Mouse (Mus musculus): ENCODE data around the gene Rasl11a. TPM values are rescaled to one million over a fixed set of nuclear protein-coding genes. Genes with fewer than 3 reads are reported as not detected.
A peak's percentile ranks its signal among the peaks of the same experiment; 100 is the strongest.

Gene Rasl11a
- polyA plus RNA-seq, 1 experiment from 2014 or later = 8.1 TPM

DNA sequence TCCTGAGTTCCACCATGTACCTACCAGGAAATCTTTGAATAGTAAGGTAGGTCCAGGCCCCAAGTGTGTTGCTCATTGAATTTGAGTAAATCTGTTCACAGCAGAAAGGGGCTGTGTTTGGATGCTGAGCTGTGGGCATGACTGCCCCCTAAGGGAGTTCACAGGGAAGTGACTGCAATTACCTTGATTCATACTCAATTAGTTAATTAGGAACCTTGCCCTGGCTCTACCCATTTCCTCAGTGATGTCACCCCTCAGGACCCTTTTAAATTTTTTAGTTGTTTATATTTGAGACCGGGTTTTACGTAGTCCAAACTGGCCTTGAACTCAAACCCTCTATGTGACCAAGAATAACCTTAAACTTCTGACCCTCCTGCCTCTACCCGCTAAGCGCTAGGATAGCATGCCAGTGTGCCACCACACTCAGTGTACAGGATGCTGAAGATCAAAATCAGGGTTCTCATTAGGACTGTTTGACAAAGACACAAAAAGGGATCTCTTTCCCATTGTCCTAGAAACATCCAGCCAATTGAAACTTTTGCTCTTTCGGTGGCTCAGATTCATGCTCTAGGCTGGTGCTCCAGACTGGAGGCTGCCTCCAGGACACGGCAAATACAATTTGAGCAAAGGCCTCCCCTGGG is 450 bp upstream of the Rasl11a start:
- Histone ChIP-seq H3K9ac (peak overlapping the region; percentile 82), H3K27ac (replicated peaks) (peak overlapping the region; percentile 37; the same call in 1 of the 2 replicates), H3K4me2 (peak overlapping the region; percentile 98), H3K4me1 (peaks cover 18% of the 10 kb centered on the region), H3K36me3 (0 out of 2 replicates have a peak, but pooled peaks cover 5% of the 10 kb centered on the region), H3K9me3 (no peaks in the 10 kb centered on the region), H3K4me3 (peak overlapping the region; percentile 68), H3K27me3 (replicated peaks) (peaks cover 7% of the 10 kb centered on the region; the same call in 1 of the 2 replicates)
- ATAC-seq (ENCODE audit: extremely low read depth, insufficient number of reproducible peaks, low FRiP score, low TSS enrichment) = no peak
- WGBS = 13% methylated on average over 6 of the region's 6 CpGs

DNA sequence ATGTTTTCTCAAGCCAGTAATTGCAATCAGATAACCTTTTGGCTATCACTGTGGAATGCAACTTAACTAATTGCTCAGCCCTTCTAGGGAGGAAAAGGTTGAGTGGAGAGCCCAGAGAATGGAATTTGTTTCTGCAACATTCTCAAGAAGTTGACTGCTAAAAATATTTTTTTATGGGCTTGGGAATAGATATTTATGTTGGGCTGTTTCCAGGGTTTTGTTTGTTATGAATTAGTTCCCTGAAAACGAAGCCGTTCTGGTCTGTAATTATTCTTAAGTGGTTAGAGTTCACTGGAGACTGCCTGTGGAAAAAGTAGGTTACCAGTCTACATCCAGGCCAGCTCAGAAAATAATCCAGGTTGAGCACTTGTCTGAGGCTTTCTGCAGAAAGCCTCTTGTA is 1.6 kb downstream of the Rasl11a start:
- peak overlapping the region; percentile 98 for H3K4me2 ChIP-seq
- 43% methylated on average over 2 of the region's 2 CpGs for WGBS
- peak overlapping the region; percentile 54; the same call in 1 of the 2 replicates for H3K9ac ChIP-seq
- peaks cover 7% of the 10 kb centered on the region; the same call in 1 of the 2 replicates for H3K27me3 ChIP-seq (replicated peaks)
- H3K4me3 ChIP-seq = peak overlapping the region; percentile 68
- H3K9me3 ChIP-seq = no peaks in the 10 kb centered on the region
- no peaks in the 10 kb centered on the region for H3K36me3 ChIP-seq
- 0 out of 2 replicates have a peak overlapping the region, but pooled peaks have one; percentile 9 for H3K27ac ChIP-seq (replicated peaks)
- H3K4me1 ChIP-seq = peaks cover 18% of the 10 kb centered on the region; the same call in 1 of the 2 replicates
- ATAC-seq (ENCODE audit: extremely low read depth, insufficient number of reproducible peaks, low FRiP score, low TSS enrichment) = no peak

DNA sequence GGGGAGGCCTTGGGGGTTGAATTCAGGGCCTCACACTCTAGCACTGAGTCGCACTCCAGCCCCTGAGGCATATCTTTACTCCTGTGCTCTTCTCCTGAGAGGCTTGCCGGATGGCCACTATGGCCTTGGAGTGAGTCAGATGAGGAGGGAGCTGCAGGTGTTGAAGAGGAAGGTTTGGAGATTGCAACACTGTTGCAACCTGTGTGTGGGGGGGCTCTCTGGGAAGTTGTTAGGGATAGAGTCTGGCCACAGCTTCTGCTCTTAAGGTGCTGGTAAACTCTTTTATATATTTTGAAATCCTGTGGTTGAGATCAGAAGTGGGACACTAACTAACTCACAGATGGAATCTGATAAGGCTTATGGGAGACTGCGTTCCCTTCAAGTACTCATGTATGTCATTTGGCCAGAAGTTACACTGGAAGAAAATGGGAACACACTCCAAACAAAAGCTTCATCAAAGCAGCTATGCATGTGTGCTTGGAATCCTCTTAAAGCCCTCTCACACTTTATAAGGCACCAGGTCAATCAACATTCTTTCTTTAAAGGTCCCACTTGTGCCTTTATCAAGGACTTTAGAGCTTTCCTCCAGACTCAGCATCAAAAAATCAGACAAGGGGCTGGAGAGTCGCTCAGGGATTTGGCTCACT is 4.2 kb downstream of the Rasl11a start:
- H3K4me1 ChIP-seq = peaks cover 18% of the 10 kb centered on the region; the same call in 1 of the 2 replicates
- no peak overlapping the region for H3K4me2 ChIP-seq
- no peaks in the 10 kb centered on the region for H3K9me3 ChIP-seq
- ATAC-seq (ENCODE audit: extremely low read depth, insufficient number of reproducible peaks, low FRiP score, low TSS enrichment) = no peak
- 83% methylated on average over 4 of the region's 4 CpGs for WGBS
- H3K9ac ChIP-seq = no peak overlapping the region
- H3K27me3 ChIP-seq (replicated peaks) = peaks cover 7% of the 10 kb centered on the region; the same call in 1 of the 2 replicates
- no peak overlapping the region for H3K4me3 ChIP-seq
- no peaks in the 10 kb centered on the region for H3K36me3 ChIP-seq
- no peak overlapping the region for H3K27ac ChIP-seq (replicated peaks)

DNA sequence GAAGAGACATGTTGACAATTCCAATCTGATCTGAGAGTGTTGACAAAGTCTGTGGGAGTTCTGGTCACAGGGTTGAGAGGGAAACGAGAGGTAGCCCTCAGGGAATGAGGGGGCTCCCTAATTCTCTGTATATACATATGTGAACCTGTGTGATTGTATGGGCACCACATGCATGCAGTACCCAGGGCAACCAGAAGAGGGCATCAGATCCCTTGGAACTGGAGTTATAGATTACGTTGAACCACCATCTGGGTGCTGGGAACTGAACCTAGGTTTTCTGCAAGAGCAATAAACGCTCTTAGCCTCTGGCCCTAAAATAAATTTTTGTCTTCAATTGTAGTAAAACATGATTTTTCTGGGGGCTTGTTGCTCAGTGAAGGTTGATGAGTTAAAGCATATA is 11.2 kb downstream of the Rasl11a start:
- H3K36me3 ChIP-seq = no peaks in the 10 kb centered on the region
- no peak for ATAC-seq (ENCODE audit: extremely low read depth, insufficient number of reproducible peaks, low FRiP score, low TSS enrichment)
- no peaks in the 10 kb centered on the region for H3K9me3 ChIP-seq
- no peak overlapping the region for H3K9ac ChIP-seq
- WGBS = 85% methylated on average over 3 of the region's 3 CpGs
- H3K27ac ChIP-seq (replicated peaks) = no peak overlapping the region
- H3K27me3 ChIP-seq (replicated peaks) = no peaks in the 10 kb centered on the region
- H3K4me2 ChIP-seq = no peak overlapping the region
- H3K4me1 ChIP-seq = peaks cover 3% of the 10 kb centered on the region; the same call in 1 of the 2 replicates
- H3K4me3 ChIP-seq = no peak overlapping the region

DNA sequence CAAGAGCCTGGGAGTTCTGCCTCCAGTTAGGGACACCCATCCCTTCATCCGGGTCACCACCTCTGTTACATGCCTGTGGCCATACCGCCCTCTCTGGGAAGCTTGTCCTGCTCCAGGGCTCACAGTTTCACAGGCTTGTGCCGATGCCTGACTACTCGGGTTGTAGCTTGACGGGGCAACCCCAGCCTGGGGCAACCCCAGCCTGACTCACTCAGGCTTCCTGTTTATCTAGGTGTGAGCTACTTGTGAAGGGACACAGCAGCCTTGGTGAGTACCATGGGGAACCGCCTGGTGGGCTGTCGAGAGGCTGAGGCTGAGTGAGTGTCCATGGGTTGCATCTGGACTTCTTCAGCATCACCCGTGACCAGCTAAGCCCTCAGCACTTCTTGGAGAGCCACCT is 12.7 kb downstream of the Rasl11a start:
- 56% methylated on average over 8 of the region's 8 CpGs for WGBS
- Histone ChIP-seq H3K27me3 (replicated peaks) (no peaks in the 10 kb centered on the region), H3K9me3 (no peaks in the 10 kb centered on the region), H3K36me3 (no peaks in the 10 kb centered on the region), H3K9ac (no peak overlapping the region), H3K4me1 (peaks cover 3% of the 10 kb centered on the region; the same call in 1 of the 2 replicates), H3K4me3 (no peak overlapping the region), H3K27ac (replicated peaks) (no peak overlapping the region), H3K4me2 (no peak overlapping the region)
- no peak for ATAC-seq (ENCODE audit: extremely low read depth, insufficient number of reproducible peaks, low FRiP score, low TSS enrichment)

DNA sequence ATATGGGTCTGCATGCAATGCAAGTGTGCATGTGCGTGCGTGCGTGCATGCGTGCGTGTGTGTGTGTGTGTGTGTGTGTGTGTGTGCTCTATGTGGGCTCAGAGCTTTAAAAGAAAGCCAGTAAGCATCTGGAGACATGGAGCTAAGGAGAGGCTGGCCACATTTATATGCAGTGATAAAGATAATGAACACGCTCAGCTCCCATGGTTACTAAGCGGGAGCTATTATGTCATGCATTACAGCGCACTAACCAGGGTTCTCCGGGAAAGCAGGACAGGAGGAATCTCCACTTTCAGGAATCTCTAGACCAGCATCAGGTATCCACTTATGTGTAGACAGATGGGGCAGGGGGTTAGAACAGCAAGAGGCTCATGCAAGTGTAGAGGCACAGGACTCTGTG is 13.9 kb downstream of the Rasl11a start:
- H3K9me3 ChIP-seq = no peaks in the 10 kb centered on the region
- H3K4me1 ChIP-seq = peaks cover 3% of the 10 kb centered on the region; the same call in 1 of the 2 replicates
- H3K27me3 ChIP-seq (replicated peaks) = no peaks in the 10 kb centered on the region
- H3K4me2 ChIP-seq = no peak overlapping the region
- H3K9ac ChIP-seq = no peak overlapping the region
- WGBS = 87% methylated on average over 9 of the region's 9 CpGs
- H3K4me3 ChIP-seq = no peak overlapping the region
- no peak for ATAC-seq (ENCODE audit: extremely low read depth, insufficient number of reproducible peaks, low FRiP score, low TSS enrichment)
- no peak overlapping the region for H3K27ac ChIP-seq (replicated peaks)
- H3K36me3 ChIP-seq = no peaks in the 10 kb centered on the region

DNA sequence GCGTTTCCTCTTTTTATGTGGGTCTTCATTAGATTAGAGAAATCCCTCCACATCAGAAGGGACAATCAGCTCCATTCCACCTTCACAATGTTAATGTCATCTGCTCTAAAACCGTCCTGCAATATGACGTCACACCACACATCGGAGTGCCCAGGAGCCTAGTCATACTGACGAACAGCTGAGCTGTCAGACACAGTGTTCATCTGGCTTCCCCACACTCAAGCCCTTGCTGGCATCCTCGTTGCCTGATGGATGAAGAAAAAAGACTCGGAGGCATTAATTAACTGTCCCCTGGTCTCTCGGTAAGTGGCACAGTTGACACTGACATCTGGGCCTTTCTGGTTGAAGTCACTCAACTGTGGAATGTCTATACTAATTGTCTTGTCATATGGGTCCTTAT is 14.4 kb downstream of the Rasl11a start:
- Histone ChIP-seq H3K9me3 (no peaks in the 10 kb centered on the region), H3K27me3 (replicated peaks) (no peaks in the 10 kb centered on the region), H3K36me3 (no peaks in the 10 kb centered on the region), H3K27ac (replicated peaks) (no peak overlapping the region), H3K4me3 (no peak overlapping the region), H3K4me2 (no peak overlapping the region), H3K4me1 (peaks cover 3% of the 10 kb centered on the region; the same call in 1 of the 2 replicates), H3K9ac (no peak overlapping the region)
- ATAC-seq (ENCODE audit: extremely low read depth, insufficient number of reproducible peaks, low FRiP score, low TSS enrichment) = no peak
- WGBS = 76% methylated on average over 8 of the region's 8 CpGs

DNA sequence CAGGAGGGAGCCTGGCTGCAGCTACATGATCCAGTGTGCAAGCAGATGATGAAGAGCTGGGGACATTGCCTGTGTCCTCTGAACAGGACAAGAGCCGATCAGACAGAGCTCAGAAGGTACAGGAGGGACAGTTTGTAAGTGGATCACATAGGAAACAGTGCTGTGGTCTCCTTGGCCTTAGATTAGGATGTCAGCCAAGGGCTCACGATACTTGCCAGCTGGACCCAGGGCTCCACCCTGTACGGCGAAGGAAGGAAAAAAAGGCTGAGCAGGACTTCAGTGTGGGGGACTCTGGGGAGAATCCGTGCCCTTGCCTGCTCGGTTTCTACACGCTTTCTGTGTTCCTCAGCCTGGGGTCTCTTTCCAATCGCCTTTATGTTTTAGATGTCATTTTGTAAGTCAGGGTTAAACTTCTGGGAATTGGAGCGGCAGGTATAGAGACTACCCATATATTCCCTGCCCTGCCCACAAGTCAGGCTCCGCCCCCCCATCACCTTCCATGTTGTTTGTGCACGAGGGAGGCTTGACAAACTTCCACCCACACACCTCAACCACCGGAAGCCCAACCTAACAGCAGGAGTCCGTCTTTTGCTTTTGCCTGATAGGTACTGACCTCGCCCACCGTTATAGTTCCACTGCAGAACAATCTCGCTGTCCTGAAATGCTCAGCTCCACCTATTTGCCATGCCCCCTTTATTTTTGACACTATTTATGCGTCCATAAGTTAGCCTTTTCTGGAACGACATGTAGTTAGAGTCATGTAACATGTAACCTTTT is 15.5 kb downstream of the Rasl11a start:
- Histone ChIP-seq H3K4me2 (no peak overlapping the region), H3K27ac (replicated peaks) (no peak overlapping the region), H3K4me1 (peaks cover 3% of the 10 kb centered on the region; the same call in 1 of the 2 replicates), H3K9me3 (no peaks in the 10 kb centered on the region), H3K36me3 (no peaks in the 10 kb centered on the region), H3K9ac (no peak overlapping the region), H3K4me3 (no peak overlapping the region), H3K27me3 (replicated peaks) (no peaks in the 10 kb centered on the region)
- no peak for ATAC-seq (ENCODE audit: extremely low read depth, insufficient number of reproducible peaks, low FRiP score, low TSS enrichment)
- 68% methylated on average over 18 of the region's 18 CpGs for WGBS

DNA sequence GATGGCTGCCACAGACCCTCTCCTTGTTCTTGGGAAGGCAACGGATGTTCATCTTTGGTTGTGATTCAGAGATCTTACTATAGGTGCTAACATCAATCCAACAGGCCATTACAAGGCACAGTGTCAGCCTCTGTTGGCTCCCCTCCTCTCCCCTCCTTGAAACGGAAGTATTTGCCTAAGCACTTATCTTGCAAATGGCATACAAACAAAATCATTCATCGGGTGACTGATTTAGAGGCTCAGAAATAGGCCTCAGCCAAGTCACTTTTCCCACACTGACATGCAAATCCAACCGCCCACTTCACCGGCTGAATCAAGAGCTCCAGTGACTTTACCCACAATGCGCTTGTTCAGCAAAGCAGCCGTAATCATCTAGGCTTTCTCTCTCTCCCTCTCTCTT is 16.7 kb downstream of the Rasl11a start:
- peaks cover 6% of the 10 kb centered on the region; the same call in 1 of the 2 replicates for H3K4me1 ChIP-seq
- ATAC-seq (ENCODE audit: extremely low read depth, insufficient number of reproducible peaks, low FRiP score, low TSS enrichment) = no peak
- H3K36me3 ChIP-seq = no peaks in the 10 kb centered on the region
- no peaks in the 10 kb centered on the region for H3K9me3 ChIP-seq
- no peak overlapping the region for H3K4me2 ChIP-seq
- H3K9ac ChIP-seq = no peak overlapping the region
- peak overlapping the region; percentile 30 for H3K27ac ChIP-seq (replicated peaks)
- no peak overlapping the region for H3K4me3 ChIP-seq
- no peaks in the 10 kb centered on the region for H3K27me3 ChIP-seq (replicated peaks)
- 46% methylated on average over 7 of the region's 7 CpGs for WGBS

DNA sequence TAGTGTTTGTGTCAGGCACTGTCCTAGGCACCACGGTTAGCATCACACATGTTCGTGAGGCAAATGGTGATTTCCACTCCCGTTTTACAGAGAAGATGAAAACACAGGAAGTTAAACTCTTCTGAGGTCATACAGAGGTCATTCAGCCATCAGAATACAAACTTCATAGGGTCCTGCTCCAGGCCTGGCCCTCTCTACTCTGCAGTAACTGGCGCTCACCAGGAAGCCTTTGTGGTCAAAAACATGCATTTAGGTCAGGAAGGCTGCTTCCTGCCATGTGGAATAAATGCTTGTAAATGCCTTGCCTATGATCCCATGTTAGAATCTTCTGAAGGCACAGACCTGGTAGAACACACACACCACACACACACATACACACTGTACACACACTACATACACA is 20.6 kb downstream of the Rasl11a start:
- H3K4me1 ChIP-seq = peaks cover 23% of the 10 kb centered on the region
- H3K4me3 ChIP-seq = no peak overlapping the region
- WGBS = 55% methylated on average over 4 of the region's 4 CpGs
- H3K27ac ChIP-seq (replicated peaks) = no peak overlapping the region
- H3K36me3 ChIP-seq = no peaks in the 10 kb centered on the region
- H3K9me3 ChIP-seq = peaks cover 3% of the 10 kb centered on the region; the same call in 1 of the 2 replicates
- H3K27me3 ChIP-seq (replicated peaks) = no peaks in the 10 kb centered on the region
- H3K9ac ChIP-seq = no peak overlapping the region
- H3K4me2 ChIP-seq = no peak overlapping the region
- no peak for ATAC-seq (ENCODE audit: extremely low read depth, insufficient number of reproducible peaks, low FRiP score, low TSS enrichment)

DNA sequence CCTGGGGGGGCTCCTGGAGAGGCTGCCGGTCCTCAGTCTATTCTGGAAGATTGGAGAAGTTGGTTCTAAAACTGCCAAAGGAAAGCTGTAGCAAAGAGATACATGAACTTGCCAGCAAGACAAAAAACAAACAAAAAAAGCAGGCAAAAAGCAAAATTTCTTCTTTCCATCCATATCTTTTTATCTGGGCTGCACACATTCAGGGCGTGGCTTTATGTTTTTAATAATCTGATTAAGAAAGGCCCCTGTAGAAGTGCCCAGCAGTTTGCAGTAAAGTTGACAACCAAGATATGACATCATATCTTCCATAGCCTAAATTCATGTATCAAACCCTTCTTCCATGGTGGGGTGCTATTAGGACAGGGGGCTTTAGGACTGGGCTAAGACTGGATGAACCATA is 21.4 kb downstream of the Rasl11a start:
- ATAC-seq (ENCODE audit: extremely low read depth, insufficient number of reproducible peaks, low FRiP score, low TSS enrichment) = no peak
- no peak overlapping the region for H3K4me3 ChIP-seq
- no peak overlapping the region for H3K27ac ChIP-seq (replicated peaks)
- no peak overlapping the region for H3K4me2 ChIP-seq
- no peaks in the 10 kb centered on the region for H3K27me3 ChIP-seq (replicated peaks)
- no peak overlapping the region for H3K9ac ChIP-seq
- peaks cover 3% of the 10 kb centered on the region; the same call in 1 of the 2 replicates for H3K9me3 ChIP-seq
- H3K4me1 ChIP-seq = peaks cover 23% of the 10 kb centered on the region
- H3K36me3 ChIP-seq = no peaks in the 10 kb centered on the region
- 84% methylated on average over 2 of the region's 2 CpGs for WGBS

Data from heart, embryonic 13.5 days (tissue).